19 mouse cellular contexts compared by ENCODE assay signal in the genomic region with DNA sequence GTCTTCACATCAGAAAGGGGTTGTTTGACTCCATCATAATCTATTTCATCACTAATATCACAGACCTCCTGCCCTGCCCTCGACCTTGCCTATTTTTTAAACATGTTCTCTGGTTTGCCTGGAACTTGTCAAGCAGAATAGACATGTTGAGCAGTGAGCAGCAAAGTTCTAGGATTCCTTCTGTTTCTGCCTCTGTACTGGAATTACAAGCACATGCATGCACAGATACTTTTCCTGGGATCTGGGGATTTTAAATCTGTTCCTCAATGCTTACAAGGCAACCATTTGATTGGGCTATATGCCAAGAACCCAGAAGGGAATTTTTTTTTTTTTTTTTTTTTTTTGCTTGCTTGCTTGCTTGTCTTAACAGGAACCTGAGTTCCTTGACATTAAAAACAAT.
DNase-seq lines count a peak whose midpoint lies in the region; ATAC-seq and TF ChIP-seq lines count a peak whose summit lies in the region.
"Had no signal": no experiment of that assay in that cellular context is flagged by ENCODE, and none has a peak within 500 bp of the region (broad histone marks: within the 10 kb centered on the region; RNA-seq: fewer than 3 reads in every experiment).

No protein-coding gene starts in this region.

- no peak overlapping the region for H3K4me3 ChIP-seq in forebrain, postnatal 0 days (ENCODE audit: low read depth, low read length)
- no peak overlapping the region for H3K4me3 ChIP-seq in forebrain, embryonic 16.5 days (replicated peaks; ENCODE audit: low read length)
- no peak overlapping the region for H3K4me3 ChIP-seq in left cerebral cortex, adult 2 months
- no peak overlapping the region for H3K4me3 ChIP-seq in embryonic fibroblast, embryonic 13.5 days (ENCODE audit: insufficient read depth, low read length)
- H3K4me3 ChIP-seq: embryonic facial prominence, embryonic 15.5 days; heart, adult 2 months; heart, embryonic 12.5 days; hindbrain, embryonic 10.5 days; hindbrain, embryonic 15.5 days had no signal

- TF ChIP-seq POLR2A in embryonic fibroblast, embryonic 13.5 days (IDR thresholded peaks at IDR 0.05; ENCODE audit: low read depth, low read length), result no peak

- no peak for TF ChIP-seq CTCF in forebrain, postnatal 0 days (IDR thresholded peaks at IDR 0.05; ENCODE audit: low read depth)
- no peak for TF ChIP-seq CTCF in left cerebral cortex, adult 2 months (IDR thresholded peaks at IDR 0.05)
- no peak for TF ChIP-seq CTCF in embryonic fibroblast, embryonic 13.5 days (IDR thresholded peaks at IDR 0.05; ENCODE audit: borderline replicate concordance, insufficient read depth, low read length)

- no peak overlapping the region for H3K4me2 ChIP-seq in forebrain, postnatal 0 days (ENCODE audit: low read depth)
- no peak overlapping the region for H3K4me2 ChIP-seq in forebrain, embryonic 16.5 days (ENCODE audit: low read length)
- H3K4me2 ChIP-seq: embryonic facial prominence, embryonic 15.5 days; heart, embryonic 12.5 days; hindbrain, embryonic 15.5 days had no signal

- intact Hi-C loops in left cerebral cortex, adult 2 months (cut with DNase I), result loop anchor here (5.0 kb wide), 1 partner anchor 575 kb away; no protein-coding TSS in a partner anchor

- no peak overlapping the region for H3K9ac ChIP-seq in forebrain, postnatal 0 days
- H3K9ac ChIP-seq in forebrain, embryonic 16.5 days (replicated peaks; ENCODE audit: low read depth, low read length), result no peak overlapping the region
- H3K9ac ChIP-seq: embryonic facial prominence, embryonic 15.5 days; heart, embryonic 12.5 days; hindbrain, embryonic 15.5 days had no signal

- no peaks in the 10 kb centered on the region for H3K27me3 ChIP-seq in forebrain, postnatal 0 days (ENCODE audit: insufficient read depth, low read length)
- no peaks in the 10 kb centered on the region for H3K27me3 ChIP-seq in forebrain, embryonic 16.5 days (replicated peaks; ENCODE audit: control insufficient read depth, insufficient read depth, low read length)
- H3K27me3 ChIP-seq: embryonic facial prominence, embryonic 15.5 days; heart, embryonic 12.5 days; hindbrain, embryonic 15.5 days had no signal

- no peak for DNase-seq in forebrain, postnatal 0 days
- DNase-seq in left cerebral cortex, adult 2 months (ENCODE audit: extremely low spot score in 1 of 2, low spot score in 2 of 2), result no peak
- no peak for DNase-seq in left cerebral cortex, adult 18-20 months (ENCODE audit: low spot score in 2 of 2)
- no peak for DNase-seq in kidney, postnatal 4 days
- DNase-seq: adrenal gland, adult 2 months; adrenal gland, postnatal 25 days; cerebellum, adult 11 months; cerebellum, adult 8-10 months; cerebellum, postnatal 25 days; gastrocnemius, postnatal 14 days; heart, adult 2 months; kidney, adult 11 months had no signal

- no peaks in the 10 kb centered on the region for H3K36me3 ChIP-seq in forebrain, postnatal 0 days (ENCODE audit: insufficient read depth)
- no peaks in the 10 kb centered on the region for H3K36me3 ChIP-seq in forebrain, embryonic 16.5 days (ENCODE audit: control insufficient read depth, insufficient read depth)
- H3K36me3 ChIP-seq: embryonic facial prominence, embryonic 15.5 days; heart, embryonic 12.5 days; hindbrain, embryonic 10.5 days; hindbrain, embryonic 15.5 days had no signal

- H3K9me3 ChIP-seq in forebrain, postnatal 0 days (ENCODE audit: low read length), result no peaks in the 10 kb centered on the region
- H3K9me3 ChIP-seq in forebrain, embryonic 16.5 days (ENCODE audit: control insufficient read depth, low read length), result no peaks in the 10 kb centered on the region
- H3K9me3 ChIP-seq: embryonic facial prominence, embryonic 15.5 days; heart, embryonic 12.5 days; hindbrain, embryonic 10.5 days; hindbrain, embryonic 15.5 days had no signal

- H3K27ac ChIP-seq in forebrain, postnatal 0 days (ENCODE audit: low read depth, low read length), result no peak overlapping the region
- no peak overlapping the region for H3K27ac ChIP-seq in forebrain, embryonic 16.5 days (ENCODE audit: low read length)
- peak overlapping the region; percentile 53; the same call in 1 of the 2 replicates for H3K27ac ChIP-seq in left cerebral cortex, adult 2 months
- peak overlapping the region; percentile 80 for H3K27ac ChIP-seq in embryonic fibroblast, embryonic 13.5 days (ENCODE audit: insufficient read depth, low read length)
- H3K27ac ChIP-seq: embryonic facial prominence, embryonic 15.5 days; heart, adult 2 months; hindbrain, embryonic 10.5 days; hindbrain, embryonic 15.5 days had no signal

- 0 out of 2 replicates have a peak, but pooled peaks have one; percentile 40 for ATAC-seq in forebrain, postnatal 0 days
- ATAC-seq in forebrain, embryonic 16.5 days, result no peak
- ATAC-seq: inflammation-experienced regulatory T-cells, adult 6 months had no signal

- no peaks in the 10 kb centered on the region for H3K4me1 ChIP-seq in forebrain, postnatal 0 days (ENCODE audit: insufficient read depth)
- no peaks in the 10 kb centered on the region for H3K4me1 ChIP-seq in forebrain, embryonic 16.5 days (replicated peaks; ENCODE audit: control insufficient read depth, insufficient read depth, low read length)
- H3K4me1 ChIP-seq in embryonic fibroblast, embryonic 13.5 days (ENCODE audit: control insufficient read depth, insufficient read depth, low read length), result peaks cover 3% of the 10 kb centered on the region; the same call in 1 of the 2 replicates
- H3K4me1 ChIP-seq: embryonic facial prominence, embryonic 15.5 days; heart, embryonic 12.5 days; hindbrain, embryonic 10.5 days; hindbrain, embryonic 15.5 days had no signal

- WGBS in forebrain, postnatal 0 days, result 77% methylated on average over 1 of the region's 1 CpGs
- whole genome bisulfite sequencing in forebrain, embryonic 16.5 days, result 78% methylated on average over 1 of the region's 1 CpGs

Comparison
In these comparisons a context has a peak if more than half of its experiments do, and no peak if none do; other contexts are left out.
1. H3K27ac ChIP-seq: peak in left cerebral cortex, adult 2 months (single experiment) and embryonic fibroblast, embryonic 13.5 days (single experiment); none in forebrain, postnatal 0 days (single experiment) and forebrain, embryonic 16.5 days (single experiment).